Mouse (Mus musculus) cortical plate, adult 2 months (tissue): Measurements from ENCODE around the gene Ncapg.

Source experiments
- CTCF ChIP-seq: fragments of 200-500 bp; IDR thresholded peaks from 2 replicates; pipeline ENCODE4 v1.5.1; 2011; ENCODE audit warnings: mild to moderate bottlenecking, control low read depth, low read length; ENCODE audit not compliant: insufficient read depth; ENCODE audit errors: extremely low read depth
- POLR2A ChIP-seq: fragments of 200-500 bp; IDR thresholded peaks from 2 replicates; pipeline ENCODE4 v1.6.1; 2011; ENCODE audit warnings: mild to moderate bottlenecking, low read length, control low read depth; ENCODE audit not compliant: insufficient read depth; ENCODE audit errors: extremely low read depth

DNA sequence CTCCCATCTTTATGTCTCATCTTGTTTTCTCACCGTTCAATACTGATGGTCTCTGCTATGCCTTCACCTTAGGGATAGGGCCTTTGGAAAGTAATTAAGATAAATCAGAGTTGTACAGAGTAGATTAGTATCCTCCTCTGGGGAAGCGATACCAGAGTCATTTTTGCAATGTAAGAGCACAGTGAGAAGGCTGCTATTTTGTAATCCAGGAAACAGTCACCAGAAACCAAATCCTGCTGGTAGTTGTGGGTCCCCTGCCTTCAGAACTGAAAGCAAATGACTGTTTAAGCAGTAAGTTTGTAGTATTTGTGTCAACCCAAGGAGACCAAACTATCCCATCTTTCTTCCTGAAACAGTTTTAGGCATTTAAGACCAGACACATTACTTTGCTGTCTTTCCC is 39.9 kb downstream of the Ncapg start:
- TF ChIP-seq CTCF: no peak
- TF ChIP-seq POLR2A: no peak
